Mouse (Mus musculus) ES-E14 (cell line): ENCODE data around the gene Psors1c2. TPM values are rescaled to one million over a fixed set of nuclear protein-coding genes. Genes with fewer than 3 reads are reported as not detected.

Source experiments
- DNase-seq: peaks from one replicate; pipeline ENCODE4 v3.0.0-alpha.2; 2013; ENCODE audit warnings: low read depth, low spot score
- H3K27ac ChIP-seq: 2 replicates; pipeline ENCODE4 v1.5.1; 2012; ENCODE audit warnings: low read depth, mild to moderate bottlenecking, low read length, moderate library complexity, mixed read lengths; ENCODE audit not compliant: poor library complexity, insufficient read depth, severe bottlenecking
- H3K36me3 ChIP-seq: 2 replicates; pipeline ENCODE4 v1.6.1; 2012; ENCODE audit warnings: mild to moderate bottlenecking, low read length, moderate library complexity, mixed read lengths; ENCODE audit not compliant: control insufficient read depth, poor library complexity, insufficient read depth, severe bottlenecking
- H3K4me1 ChIP-seq, 2 experiments: fragments of 150-350 bp in 1 of 2; sonication (generic) in 1 of 2; 2 replicates each; pipeline ENCODE4 v1.6.1; 2012; ENCODE audit warnings: low read length in 2 of 2, mild to moderate bottlenecking in 1 of 2, mixed read lengths in 1 of 2; ENCODE audit not compliant: control insufficient read depth in 2 of 2, insufficient read depth in 2 of 2, poor library complexity in 1 of 2
- H3K4me3 ChIP-seq, 2 experiments: fragments of 150-350 bp in 1 of 2; sonication (generic) in 1 of 2; 2 replicates each; pipeline ENCODE4 v1.5.1; 2012; ENCODE audit warnings: low read length in 2 of 2, low read depth in 1 of 2, mild to moderate bottlenecking in 1 of 2, mixed read lengths in 1 of 2; ENCODE audit not compliant: insufficient read depth in 1 of 2, poor library complexity in 1 of 2, severe bottlenecking in 1 of 2
- H3K9ac ChIP-seq: 2 replicates; pipeline ENCODE4 v1.6.1; 2012; ENCODE audit warnings: low read depth, mild to moderate bottlenecking, low read length, mixed read lengths; ENCODE audit not compliant: poor library complexity, insufficient read depth, severe bottlenecking
- H3K9me3 ChIP-seq: fragments of 150-350 bp; sonication (generic); 2 replicates; pipeline ENCODE4 v1.6.1; 2012; ENCODE audit warnings: low read depth, mild to moderate bottlenecking, low read length; ENCODE audit not compliant: control insufficient read depth, insufficient read depth
- CHD2 ChIP-seq: IDR thresholded peaks from 2 replicates; pipeline ENCODE4 v1.6.1; 2014; ENCODE audit warnings: mild to moderate bottlenecking, low read depth, low read length, inconsistent platforms
- HCFC1 ChIP-seq: IDR thresholded peaks from 2 replicates; pipeline ENCODE4 v1.6.1; 2012; ENCODE audit warnings: low read length, inconsistent platforms, borderline replicate concordance; ENCODE audit not compliant: insufficient read depth
- MAFK ChIP-seq: IDR thresholded peaks from 2 replicates; pipeline ENCODE4 v1.6.1; 2014; ENCODE audit warnings: mild to moderate bottlenecking, low read depth, low read length, inconsistent platforms; ENCODE audit not compliant: insufficient read depth
- ZC3H11A ChIP-seq: IDR thresholded peaks from 2 replicates; pipeline ENCODE4 v1.6.1; 2012; ENCODE audit warnings: low read depth, mild to moderate bottlenecking, inconsistent platforms, low read length, borderline replicate concordance
- ZNF384 ChIP-seq: IDR thresholded peaks from 2 replicates; pipeline ENCODE4 v1.6.1; 2012; ENCODE audit warnings: low read depth, low read length, inconsistent platforms
- in situ Hi-C, 2 experiments: fragments of 600-800 bp; cut with MboI; formaldehyde crosslinking; loops; one replicate each; pipeline ENCODE4 v1.15.1; 2025; ENCODE audit warnings: low sequenced_read_pairs in 2 of 2, inconsistent platforms in 1 of 2; ENCODE audit not compliant: unreplicated experiment in 2 of 2
- total RNA-seq: library from RNA; depleted of rRNA; stranded (reverse); fragments of 300-350 nt; gene quantifications from 2 replicates; pipeline ENCODE4 v1.2.3, GENCODE M21; 2012

Gene Psors1c2
- total RNA-seq, 1 experiment: 8.9 TPM

DNA sequence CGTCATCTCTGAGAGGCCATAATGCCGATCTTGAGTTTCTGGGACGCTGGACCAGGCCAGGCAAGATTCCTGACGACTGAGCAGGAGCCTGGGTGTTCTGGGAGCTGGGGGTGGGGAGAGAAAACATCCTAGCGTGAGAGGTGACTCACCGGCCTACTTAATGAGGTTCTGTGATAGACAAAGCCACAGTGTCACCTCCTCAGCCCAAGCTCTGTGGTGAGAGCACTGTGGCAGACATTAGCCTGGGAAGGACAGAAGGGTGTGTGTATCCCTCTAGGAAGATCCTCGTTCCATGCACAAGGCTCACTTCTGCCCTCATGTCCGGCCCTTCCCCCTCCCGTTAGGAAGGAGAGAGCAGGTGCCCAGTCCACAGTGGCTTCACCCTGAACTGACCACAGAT lies 24.4 kb downstream of the Psors1c2 start:
- Histone ChIP-seq H3K4me1 (peaks cover 0 to 21% of the 10 kb centered on the region in 2 experiments; a peak in 1 of 4 replicates), H3K9me3 (no peaks in the 10 kb centered on the region), H3K36me3 (no peaks in the 10 kb centered on the region), H3K9ac (no peak overlapping the region), H3K27ac (no peak overlapping the region), H3K4me3 (no peak overlapping the region)
- in situ Hi-C loops: no loop called here
- no peak for DNase-seq
- TF ChIP-seq HCFC1 (no peak), ZC3H11A (no peak), CHD2 (no peak), ZNF384 (no peak), MAFK (no peak)

DNA sequence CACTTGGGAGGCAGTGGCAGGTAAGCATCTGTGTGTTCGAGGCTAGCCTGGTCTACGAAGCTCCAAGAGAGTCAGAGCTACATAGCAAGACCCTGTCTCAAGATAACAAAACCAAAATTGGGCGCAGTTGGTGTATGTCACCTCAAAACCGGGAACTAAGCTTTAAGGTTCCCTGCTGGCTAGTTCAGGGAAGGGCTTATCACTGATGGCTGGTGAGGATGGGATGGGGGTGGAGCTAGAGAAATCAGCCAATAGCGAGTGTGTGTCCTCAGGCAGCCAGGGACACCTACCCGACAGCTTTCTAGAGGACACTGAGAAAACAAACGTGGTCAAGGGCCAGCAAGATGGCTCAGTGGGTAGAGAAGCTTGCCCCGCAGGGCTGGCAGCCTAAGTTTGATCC lies 25.2 kb downstream of the Psors1c2 start:
- no peak overlapping the region for H3K27ac ChIP-seq
- no peaks in the 10 kb centered on the region for H3K9me3 ChIP-seq
- H3K36me3 ChIP-seq: no peaks in the 10 kb centered on the region
- no peak for DNase-seq
- H3K9ac ChIP-seq: no peak overlapping the region
- TF ChIP-seq MAFK: no peak
- no peak for TF ChIP-seq CHD2
- TF ChIP-seq ZNF384: no peak
- no peak for TF ChIP-seq ZC3H11A
- H3K4me3 ChIP-seq: no peak overlapping the region
- H3K4me1 ChIP-seq: peaks cover 0 to 21% of the 10 kb centered on the region in 2 experiments; a peak in 1 of 4 replicates
- in situ Hi-C loops: no loop called here

DNA sequence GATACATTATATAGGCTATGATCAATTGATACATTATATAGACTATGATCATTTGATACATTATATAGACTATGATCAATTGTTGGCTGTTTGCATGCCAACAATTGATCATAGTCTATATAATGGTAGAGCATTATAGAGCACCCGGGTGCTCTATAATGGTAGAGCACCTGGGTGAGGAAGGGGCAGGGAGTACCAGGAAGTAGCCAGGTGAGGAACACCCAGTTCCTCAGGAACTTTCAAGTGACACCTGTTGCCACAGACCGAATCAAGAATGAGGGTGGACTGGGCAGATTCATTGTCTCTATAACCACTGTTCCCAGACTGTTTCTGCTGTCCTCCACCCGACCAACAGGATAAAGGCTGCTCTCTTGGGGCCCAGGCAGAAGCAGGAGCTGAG lies 34.1 kb downstream of the Psors1c2 start, which contains the start of gene 2300002M23Rik:
2300002M23Rik (plus strand) TSS at position 301 of the 400 bp plus-strand sequence.
- H3K4me1 ChIP-seq: peaks cover 0 to 10% of the 10 kb centered on the region in 2 experiments; a peak in 1 of 4 replicates
- in situ Hi-C loops: no loop called here
- H3K36me3 ChIP-seq: no peaks in the 10 kb centered on the region
- peak within 1 kb of the TSS in 1 of 2 experiments; percentile 9; a peak in 1 of 4 replicates for H3K4me3 ChIP-seq
- H3K9me3 ChIP-seq: no peaks in the 10 kb centered on the region
- H3K9ac ChIP-seq: no peak within 1 kb of the TSS
- TF ChIP-seq ZC3H11A (no peak), CHD2 (no peak), MAFK (no peak), HCFC1 (no peak), ZNF384 (no peak)
- DNase-seq: no peak
- no peak within 1 kb of the TSS for H3K27ac ChIP-seq

DNA sequence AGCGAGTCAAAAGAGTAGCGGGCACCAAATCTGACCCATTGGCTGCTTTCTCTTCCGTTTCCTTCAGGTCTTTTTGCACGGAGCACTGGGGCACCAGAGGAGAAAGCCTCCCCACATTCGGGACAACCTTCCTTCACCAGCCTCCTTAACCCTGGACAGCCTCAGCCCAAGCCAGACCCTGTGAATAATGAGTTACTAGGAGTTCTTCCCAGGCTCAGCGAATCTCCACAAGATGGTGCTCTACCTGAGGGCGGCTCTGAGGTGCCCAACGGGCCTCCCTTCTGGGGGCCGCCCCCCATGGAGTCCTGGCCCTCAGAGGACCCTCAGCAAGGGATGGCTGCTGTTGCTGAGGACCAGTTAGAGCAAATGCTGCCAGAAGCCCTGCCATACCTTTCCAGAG lies 34.8 kb downstream of the Psors1c2 start:
- no peak overlapping the region for H3K9ac ChIP-seq
- H3K27ac ChIP-seq: no peak overlapping the region
- in situ Hi-C loops: no loop called here
- no peaks in the 10 kb centered on the region for H3K36me3 ChIP-seq
- no peak overlapping the region; a peak in 1 of 4 replicates for H3K4me3 ChIP-seq
- DNase-seq: no peak
- no peaks in the 10 kb centered on the region for H3K9me3 ChIP-seq
- H3K4me1 ChIP-seq: peaks cover 0 to 10% of the 10 kb centered on the region in 2 experiments; a peak in 1 of 4 replicates
- TF ChIP-seq HCFC1: no peak
- TF ChIP-seq ZC3H11A: no peak
- TF ChIP-seq MAFK: no peak
- no peak for TF ChIP-seq ZNF384
- TF ChIP-seq CHD2: no peak

DNA sequence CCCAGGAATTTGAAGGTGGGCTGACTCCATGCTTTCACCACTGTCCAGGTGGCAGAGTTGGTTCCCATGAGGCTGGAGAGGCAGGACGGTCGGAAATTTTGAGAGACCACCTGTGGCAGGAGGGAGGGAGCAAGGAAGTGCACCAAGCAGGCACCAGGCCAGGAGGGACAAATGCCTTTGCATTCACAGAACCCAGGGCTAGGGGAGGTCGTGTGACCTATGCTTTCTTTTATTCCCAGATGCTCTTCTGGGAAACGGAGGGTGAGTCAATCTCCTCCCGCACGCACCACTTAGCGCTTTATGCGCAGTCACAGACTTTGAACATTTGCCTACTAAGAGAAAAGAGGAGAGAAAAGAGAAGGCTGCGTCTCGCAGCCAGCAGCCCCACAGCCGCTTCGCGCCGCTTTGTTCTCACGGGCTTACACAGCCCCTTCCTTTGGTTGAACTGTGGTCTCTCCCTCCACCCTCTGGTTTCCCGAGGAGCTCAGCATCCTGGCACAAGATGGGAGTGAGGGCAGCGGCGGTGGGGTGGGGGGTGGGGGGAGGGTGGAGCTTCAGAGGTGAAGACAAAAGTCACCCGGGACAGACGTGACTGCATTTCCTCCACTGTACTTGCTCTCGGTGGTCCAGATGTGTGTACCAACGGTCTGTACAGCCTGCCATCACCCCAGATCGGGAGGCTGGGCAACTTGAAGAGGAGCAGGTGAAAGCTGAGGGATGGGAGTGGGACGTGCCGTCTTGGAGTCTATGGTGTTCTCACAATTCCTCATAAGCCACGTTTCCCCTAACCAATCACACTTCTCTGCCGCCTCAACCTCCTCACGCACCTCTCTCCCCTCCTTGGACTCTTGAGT lies 36.3 kb downstream of the Psors1c2 start:
- TF ChIP-seq HCFC1 (no peak), MAFK (no peak), ZNF384 (no peak), ZC3H11A (no peak), CHD2 (no peak)
- H3K9ac ChIP-seq: 0 out of 2 replicates have a peak overlapping the region, but pooled peaks have one; percentile 2

More for the DNA sequence above, 36.3 kb downstream of the Psors1c2 start:
- DNase-seq: no peak
- in situ Hi-C loops: no loop called here
- H3K9me3 ChIP-seq: no peaks in the 10 kb centered on the region
- H3K4me3 ChIP-seq: peak overlapping the region; percentile 31 to 35
- no peak overlapping the region for H3K27ac ChIP-seq
- H3K4me1 ChIP-seq: peaks cover 0 to 10% of the 10 kb centered on the region in 2 experiments; a peak in 1 of 4 replicates
- H3K36me3 ChIP-seq: no peaks in the 10 kb centered on the region
